Mouse (Mus musculus) bone marrow macrophage, adult 2 months (primary cell): ENCODE results near the gene Poc1a. TPM values are rescaled to one million over a fixed set of nuclear protein-coding genes. Genes with fewer than 3 reads are reported as not detected.

ENCODE experiments used
- H3K27ac ChIP-seq: 2 replicates; pipeline ENCODE4 v1.5.1; 2012; ENCODE audit warnings: low read depth, low read length; ENCODE audit not compliant: insufficient read depth
- H3K4me1 ChIP-seq: 2 replicates; pipeline ENCODE4 v1.6.1; 2012; ENCODE audit warnings: low read length; ENCODE audit not compliant: control insufficient read depth, insufficient read depth
- H3K4me3 ChIP-seq: 2 replicates; pipeline ENCODE4 v1.5.1; 2012; ENCODE audit warnings: mild to moderate bottlenecking, low read length, moderate library complexity; ENCODE audit not compliant: insufficient read depth
- CTCF ChIP-seq: IDR thresholded peaks from 2 replicates; pipeline ENCODE4 v1.5.1; 2012; ENCODE audit warnings: low read depth, mild to moderate bottlenecking, low read length, moderate library complexity
- POLR2A ChIP-seq: IDR thresholded peaks from 2 replicates; pipeline ENCODE4 v1.6.1; 2012; ENCODE audit warnings: mild to moderate bottlenecking, low read depth, low read length, borderline replicate concordance
- polyA plus RNA-seq: library from polyadenylated mRNA; stranded (reverse); fragments of >200 nt; gene quantifications from 2 replicates; pipeline ENCODE4 v1.2.4, GENCODE M21; 2012; ENCODE audit not compliant: missing spikeins, insufficient read depth, insufficient read length

Gene Poc1a
- polyA plus RNA-seq, 1 experiment = 13.7 TPM

DNA sequence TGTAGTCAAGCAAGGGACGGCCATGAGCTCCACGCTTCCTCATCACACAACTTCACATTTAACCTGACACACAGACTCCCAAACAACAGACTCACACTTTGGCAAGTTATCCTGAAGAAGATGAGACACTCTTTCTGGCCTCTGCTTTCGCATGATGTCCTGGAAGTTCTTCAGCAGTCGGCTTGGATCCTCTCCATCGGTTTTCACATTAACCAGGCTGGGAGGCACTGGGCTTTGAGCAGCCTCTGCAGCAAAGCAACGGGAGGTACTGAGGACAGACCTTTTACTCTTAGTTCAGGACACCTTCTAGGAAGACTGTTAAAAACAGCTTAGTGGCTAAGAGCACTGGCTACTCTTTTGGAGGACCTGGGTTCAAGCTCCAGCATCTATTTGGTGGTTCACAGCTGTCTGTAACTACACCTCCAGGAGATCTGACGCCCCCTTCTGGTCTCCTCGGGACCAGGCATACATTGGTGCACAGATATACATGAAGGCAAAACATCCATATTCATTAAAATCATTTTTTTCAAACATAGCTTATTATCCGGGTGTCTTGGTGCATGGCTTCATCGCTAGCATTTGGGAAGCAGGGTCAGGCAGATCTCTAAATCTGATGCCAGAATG is 39.2 kb upstream of the Poc1a start:
- no peak for TF ChIP-seq POLR2A
- TF ChIP-seq CTCF = 0 out of 2 replicates have a peak, but pooled peaks have one; percentile 8
- no peak overlapping the region for H3K4me3 ChIP-seq

DNA sequence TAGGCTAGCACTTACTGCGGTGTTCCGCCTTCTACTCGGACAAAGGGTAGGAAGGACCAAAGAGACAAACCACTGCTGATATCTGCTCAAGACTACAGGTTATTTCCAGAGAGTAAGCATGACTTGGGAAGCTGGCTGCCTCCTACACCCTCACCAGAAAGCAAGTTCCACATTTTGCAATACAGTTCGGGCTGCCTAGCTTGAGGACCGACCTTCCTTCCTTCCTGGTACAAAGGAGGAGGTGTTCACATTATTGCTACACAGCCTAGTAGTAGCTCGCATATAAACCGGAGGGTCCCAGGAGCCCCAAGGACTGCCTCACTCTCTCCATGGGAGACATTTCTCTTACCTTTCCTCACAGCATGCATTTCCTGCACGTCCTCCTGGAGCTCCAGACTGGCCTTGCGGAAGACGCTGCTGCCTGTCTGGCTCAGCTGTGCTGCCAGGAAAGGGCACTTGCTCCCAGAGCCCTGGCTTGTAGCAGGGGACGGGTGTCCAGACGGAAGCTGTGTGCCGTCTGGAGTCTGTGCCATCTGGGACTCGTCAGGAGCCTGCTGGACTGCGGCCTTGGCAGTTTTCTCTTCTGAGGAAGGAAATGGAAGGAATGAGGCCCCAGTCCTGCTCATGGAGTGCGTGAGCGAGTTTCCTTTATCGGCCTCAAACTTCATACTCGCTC is 37.9 kb upstream of the Poc1a start:
- Histone ChIP-seq H3K27ac (peak overlapping the region; percentile 85), H3K4me3 (peak overlapping the region; percentile 21), H3K4me1 (peaks cover 38% of the 10 kb centered on the region)
- no peak for TF ChIP-seq CTCF
- TF ChIP-seq POLR2A = no peak

More for the DNA sequence above, 39.2 kb upstream of the Poc1a start:
- no peak overlapping the region for H3K27ac ChIP-seq
- peaks cover 34% of the 10 kb centered on the region for H3K4me1 ChIP-seq

DNA sequence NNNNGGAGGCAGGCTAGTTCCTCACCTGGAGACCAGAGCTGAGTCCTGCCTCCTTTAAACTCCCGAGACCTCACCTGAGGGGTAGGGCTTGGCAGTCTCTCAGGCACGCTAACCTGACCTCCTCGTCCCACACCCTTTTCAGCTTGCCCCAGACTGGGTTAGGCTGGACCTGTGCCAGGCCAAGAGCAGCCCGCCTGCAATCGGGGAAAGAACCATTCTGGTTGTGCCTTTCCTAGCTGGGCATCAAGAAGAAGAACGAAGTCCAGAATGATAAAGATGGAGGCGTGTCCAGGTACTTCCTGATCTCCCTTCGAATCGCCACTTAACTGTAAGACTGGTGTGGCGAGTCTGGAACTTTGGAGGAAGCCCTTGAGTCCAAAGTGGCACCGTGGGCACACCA is 31.3 kb upstream of the Poc1a start:
- no peak overlapping the region for H3K27ac ChIP-seq
- TF ChIP-seq CTCF (no peak), POLR2A (no peak)
- H3K4me1 ChIP-seq = peaks cover 28% of the 10 kb centered on the region
- no peak overlapping the region for H3K4me3 ChIP-seq

DNA sequence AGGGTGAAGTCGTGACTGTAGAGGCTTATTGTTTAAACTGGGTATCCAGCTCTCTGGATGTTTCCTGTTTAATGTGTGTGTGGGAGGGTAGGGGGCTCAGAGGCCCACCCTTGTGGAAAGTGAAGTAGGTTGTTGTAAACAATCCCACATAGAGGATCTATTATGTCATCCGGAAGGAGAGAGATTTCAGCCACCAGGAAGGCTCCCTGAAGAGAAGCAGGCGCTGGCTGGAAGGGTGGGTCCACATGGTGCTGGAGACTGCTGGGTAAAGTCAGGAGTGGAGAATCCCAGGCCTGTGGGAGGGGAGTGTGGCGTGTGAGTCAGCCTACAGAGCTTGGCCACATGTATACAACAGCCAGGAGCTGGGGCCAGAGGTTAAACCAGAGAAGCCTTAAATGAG is 30.6 kb upstream of the Poc1a start:
- peaks cover 21% of the 10 kb centered on the region for H3K4me1 ChIP-seq
- H3K27ac ChIP-seq = no peak overlapping the region
- TF ChIP-seq POLR2A = no peak
- no peak for TF ChIP-seq CTCF
- no peak overlapping the region for H3K4me3 ChIP-seq

- TF ChIP-seq POLR2A (no peak), CTCF (no peak)
- no peak overlapping the region for H3K27ac ChIP-seq
- no peak overlapping the region for H3K4me3 ChIP-seq
- peaks cover 18% of the 10 kb centered on the region for H3K4me1 ChIP-seq
Measured at GRCm38 (mm10) chr9:106251066-106251465, 29.8 kb upstream of the Poc1a start.

GRCm38 (mm10) chr9:106254001-106254400 is 26.9 kb upstream of the Poc1a start:
- no peak for TF ChIP-seq CTCF
- TF ChIP-seq POLR2A = no peak
- Histone ChIP-seq H3K4me1 (peaks cover 18% of the 10 kb centered on the region), H3K4me3 (no peak overlapping the region), H3K27ac (no peak overlapping the region)

DNA sequence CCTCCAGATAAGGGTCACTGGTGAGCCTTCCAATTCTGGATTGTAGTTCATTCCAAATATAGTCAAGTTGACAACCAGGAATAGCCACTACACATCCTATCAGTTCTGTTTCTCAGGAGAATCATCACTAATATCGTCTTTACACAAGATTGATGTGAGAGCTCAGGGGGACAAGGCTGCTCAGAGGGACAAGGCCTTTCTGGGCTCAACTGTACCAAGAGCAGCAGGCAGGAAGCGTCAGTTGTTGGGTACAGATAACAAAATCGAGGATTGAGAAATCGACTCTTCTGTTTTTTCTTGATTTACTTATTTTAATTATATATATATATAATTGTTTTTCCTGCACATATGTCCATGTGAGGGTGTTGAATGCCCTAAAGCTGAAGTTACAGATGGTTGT is 22.4 kb upstream of the Poc1a start:
- no peak overlapping the region for H3K27ac ChIP-seq
- no peak overlapping the region for H3K4me3 ChIP-seq
- peaks cover 35% of the 10 kb centered on the region for H3K4me1 ChIP-seq
- TF ChIP-seq POLR2A (no peak), CTCF (no peak)

GRCm38 (mm10) chr9:106258990-106259389 is 21.9 kb upstream of the Poc1a start:
- H3K4me3 ChIP-seq = no peak overlapping the region
- no peak overlapping the region for H3K27ac ChIP-seq
- H3K4me1 ChIP-seq = peaks cover 35% of the 10 kb centered on the region
- TF ChIP-seq POLR2A (no peak), CTCF (no peak)

DNA sequence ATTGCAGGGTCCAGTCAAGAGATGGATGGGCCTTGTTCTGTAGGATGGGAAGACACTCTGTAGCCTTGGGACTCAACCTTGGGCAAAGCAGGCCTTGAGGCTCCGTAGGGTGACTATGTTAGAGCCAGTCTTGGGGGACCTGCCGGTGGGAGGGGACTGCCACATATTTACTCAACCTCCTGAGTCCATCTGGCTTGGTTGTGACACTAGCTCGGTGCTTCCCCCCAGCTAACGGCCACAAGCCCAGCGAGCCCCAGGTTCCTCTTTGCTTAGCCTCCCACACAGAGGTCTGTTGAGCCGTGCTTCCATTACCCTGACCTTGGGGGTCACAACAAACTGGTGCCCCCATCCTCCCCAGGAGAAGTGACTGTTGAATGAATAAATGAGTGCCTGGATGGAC is 19.8 kb upstream of the Poc1a start:
- Histone ChIP-seq H3K27ac (peak overlapping the region; percentile 33), H3K4me3 (no peak overlapping the region), H3K4me1 (peaks cover 35% of the 10 kb centered on the region)
- TF ChIP-seq POLR2A (no peak), CTCF (no peak)

DNA sequence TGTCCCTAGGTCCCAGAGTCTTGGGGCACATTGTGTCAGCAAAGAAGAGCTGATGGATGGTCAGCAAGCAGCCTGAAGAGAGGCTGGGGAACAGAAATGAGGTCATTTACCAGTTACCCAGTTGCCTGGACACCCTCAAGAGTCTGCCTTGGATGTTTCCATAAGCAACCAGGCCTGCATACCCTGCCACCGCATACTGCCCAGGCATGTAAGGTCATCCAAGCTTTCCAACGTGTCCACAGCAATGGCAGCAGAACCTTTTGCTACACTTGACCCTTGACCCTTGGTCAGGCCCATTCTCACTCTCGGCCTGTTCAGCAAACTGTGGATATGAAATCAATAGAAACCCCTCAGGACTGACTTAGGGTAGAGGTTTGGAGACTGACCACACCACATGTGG is 19.4 kb upstream of the Poc1a start:
- no peak for TF ChIP-seq CTCF
- no peak for TF ChIP-seq POLR2A
- H3K27ac ChIP-seq = no peak overlapping the region
- peaks cover 35% of the 10 kb centered on the region for H3K4me1 ChIP-seq
- H3K4me3 ChIP-seq = no peak overlapping the region
